Mouse (Mus musculus) limb, embryonic 14.5 days (tissue): ENCODE results near the gene Shisal2a. TPM values are rescaled to one million over a fixed set of nuclear protein-coding genes. Genes with fewer than 3 reads are reported as not detected.
A peak's percentile ranks its signal among the peaks of the same experiment; 100 is the strongest.
"Not testable (repeated sequence)": the region's sequence is repeated elsewhere in the genome, so short reads cannot be mapped to it uniquely, and the experiment has no call there.

Experiments used
- ATAC-seq: fragments of 200-750 bp; cut with Nextera tagmentation; 2 replicates; pipeline ENCODE4 v1.8.0; 2017; ENCODE audit warnings: low read depth, moderate number of reproducible peaks, moderate TSS enrichment; ENCODE audit not compliant: low FRiP score
- DNase-seq: peaks from one replicate; pipeline ENCODE4 v3.0.0-alpha.2; 2015; ENCODE audit warnings: low spot score
- H3K27ac ChIP-seq: fragments of 300-500 bp; sonication (generic); replicated peaks from 2 replicates; pipeline ENCODE4 v1.5.1; 2014; ENCODE audit warnings: low read depth, mild to moderate bottlenecking, low read length, moderate library complexity, mixed read lengths
- H3K27me3 ChIP-seq: fragments of 300-500 bp; sonication (generic); 2 replicates; pipeline ENCODE4 v1.6.1; 2014; ENCODE audit warnings: low read length, mixed read lengths; ENCODE audit not compliant: control insufficient read depth, insufficient read depth
- H3K36me3 ChIP-seq: fragments of 300-500 bp; sonication (generic); 2 replicates; pipeline ENCODE4 v1.6.1; 2014; ENCODE audit warnings: mild to moderate bottlenecking, low read length, moderate library complexity, mixed read lengths; ENCODE audit not compliant: control insufficient read depth, insufficient read depth
- H3K4me1 ChIP-seq: fragments of 300-500 bp; sonication (generic); 2 replicates; pipeline ENCODE4 v1.6.1; 2014; ENCODE audit warnings: antibody characterized with exemption, low read length, mixed read lengths; ENCODE audit not compliant: control insufficient read depth, insufficient read depth
- H3K4me2 ChIP-seq: fragments of 300-500 bp; sonication (generic); replicated peaks from 2 replicates; pipeline ENCODE4 v1.6.1; 2014; ENCODE audit warnings: low read depth, mild to moderate bottlenecking, low read length, moderate library complexity; ENCODE audit not compliant: severe bottlenecking
- H3K4me3 ChIP-seq: fragments of 300-500 bp; sonication (generic); replicated peaks from 2 replicates; pipeline ENCODE4 v1.5.1; 2014; ENCODE audit warnings: low read length
- H3K9ac ChIP-seq: fragments of 300-500 bp; sonication (generic); 2 replicates; pipeline ENCODE4 v1.6.1; 2014; ENCODE audit warnings: mild to moderate bottlenecking, low read depth, low read length, moderate library complexity; ENCODE audit not compliant: severe bottlenecking
- H3K9me3 ChIP-seq: fragments of 300-500 bp; sonication (generic); 2 replicates; pipeline ENCODE4 v1.6.1; 2016; ENCODE audit warnings: low read length; ENCODE audit not compliant: control insufficient read depth
- POLR2A ChIP-seq: fragments of 200-500 bp; IDR thresholded peaks from 2 replicates; pipeline ENCODE4 v1.8.0; 2012; ENCODE audit warnings: inconsistent platforms, mild to moderate bottlenecking, moderate library complexity, borderline replicate concordance; ENCODE audit not compliant: insufficient read depth, insufficient read length; ENCODE audit errors: extremely low read depth
- WGBS: fragments of 180-500 bp; shearing (Covaris S2); extraction: QIAGEN DNeasy Blood & Tissue Kit; methylation state at CpG from one replicate; pipeline ENCODE4 v1.1.7; 2014; 5-methylcytosine and 5-hydroxymethylcytosine counted together
- polyA plus RNA-seq, 2 experiments: library from polyadenylated mRNA; depleted of rRNA in 1 of 2; stranded (reverse) in 1 of 2; unstranded in 1 of 2; fragments of >200 nt; fragmentation: Nextera tagmentation in 1 of 2; extraction: Ambion mirVana in 1 of 2; gene quantifications; 2 replicates each; pipeline versions ENCODE4 v1.2.1 to v1.2.3; 2012 to 2014

The Shisal2a gene
- polyA plus RNA-seq, 2 experiments = 4.2 to 5.7 TPM

DNA sequence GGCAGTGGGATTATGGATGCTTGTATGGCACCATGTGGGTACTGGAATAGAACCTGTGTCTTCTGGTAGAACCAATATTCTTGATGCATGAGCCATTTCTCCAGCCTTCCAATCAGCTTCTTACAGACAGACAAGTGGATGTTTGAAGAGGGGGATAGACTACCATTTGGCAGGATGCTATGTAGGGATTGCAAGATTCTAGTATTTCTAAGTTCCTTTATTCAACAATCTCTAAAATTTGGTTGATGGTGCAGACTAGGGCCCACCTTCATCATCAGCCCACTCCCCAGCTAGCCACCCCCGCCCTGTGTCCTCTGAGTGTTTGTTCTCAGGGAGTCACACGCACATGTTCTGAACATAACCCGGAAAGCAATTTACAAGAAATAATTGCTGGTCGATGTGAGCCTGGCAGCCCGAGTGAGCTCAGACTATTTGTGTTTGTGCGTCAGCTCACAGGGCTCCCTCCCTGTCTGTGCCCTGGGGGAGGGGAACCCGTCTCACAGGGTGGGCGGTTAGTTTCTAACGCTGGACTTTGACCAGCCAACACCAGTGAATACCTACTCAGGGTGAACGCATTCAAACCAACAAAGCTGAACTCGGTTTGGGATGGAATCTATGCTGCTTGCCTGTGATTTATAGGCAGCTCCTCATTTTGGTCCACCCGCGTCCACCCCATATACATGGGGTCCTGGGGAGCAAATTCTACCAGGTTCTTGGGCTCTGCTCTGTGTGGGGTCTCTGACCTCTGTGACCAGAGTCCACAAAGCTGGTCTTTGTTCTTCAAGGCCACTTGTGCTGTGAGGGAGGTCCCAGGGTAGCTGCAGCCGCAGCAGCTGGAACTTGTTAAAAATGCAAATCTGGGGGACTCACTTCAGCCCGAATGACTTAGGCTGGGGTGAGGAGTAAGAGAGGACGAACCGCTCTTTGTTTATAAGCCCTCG is 20.6 kb downstream of the Shisal2a start:
- WGBS = 5% methylated on average over 18 of the region's 18 CpGs
- peak; percentile 47 for DNase-seq
- peak; percentile 66 for ATAC-seq
- Histone ChIP-seq H3K4me2 (peak overlapping the region; percentile 24), H3K4me3 (no peak overlapping the region), H3K36me3 (no peaks in the 10 kb centered on the region), H3K9ac (no peak overlapping the region; the same call in 1 of the 2 replicates), H3K27ac (peak overlapping the region; percentile 83), H3K9me3 (no peaks in the 10 kb centered on the region), H3K27me3 (no peaks in the 10 kb centered on the region), H3K4me1 (peaks cover 44% of the 10 kb centered on the region)
- TF ChIP-seq POLR2A = no peak

DNA sequence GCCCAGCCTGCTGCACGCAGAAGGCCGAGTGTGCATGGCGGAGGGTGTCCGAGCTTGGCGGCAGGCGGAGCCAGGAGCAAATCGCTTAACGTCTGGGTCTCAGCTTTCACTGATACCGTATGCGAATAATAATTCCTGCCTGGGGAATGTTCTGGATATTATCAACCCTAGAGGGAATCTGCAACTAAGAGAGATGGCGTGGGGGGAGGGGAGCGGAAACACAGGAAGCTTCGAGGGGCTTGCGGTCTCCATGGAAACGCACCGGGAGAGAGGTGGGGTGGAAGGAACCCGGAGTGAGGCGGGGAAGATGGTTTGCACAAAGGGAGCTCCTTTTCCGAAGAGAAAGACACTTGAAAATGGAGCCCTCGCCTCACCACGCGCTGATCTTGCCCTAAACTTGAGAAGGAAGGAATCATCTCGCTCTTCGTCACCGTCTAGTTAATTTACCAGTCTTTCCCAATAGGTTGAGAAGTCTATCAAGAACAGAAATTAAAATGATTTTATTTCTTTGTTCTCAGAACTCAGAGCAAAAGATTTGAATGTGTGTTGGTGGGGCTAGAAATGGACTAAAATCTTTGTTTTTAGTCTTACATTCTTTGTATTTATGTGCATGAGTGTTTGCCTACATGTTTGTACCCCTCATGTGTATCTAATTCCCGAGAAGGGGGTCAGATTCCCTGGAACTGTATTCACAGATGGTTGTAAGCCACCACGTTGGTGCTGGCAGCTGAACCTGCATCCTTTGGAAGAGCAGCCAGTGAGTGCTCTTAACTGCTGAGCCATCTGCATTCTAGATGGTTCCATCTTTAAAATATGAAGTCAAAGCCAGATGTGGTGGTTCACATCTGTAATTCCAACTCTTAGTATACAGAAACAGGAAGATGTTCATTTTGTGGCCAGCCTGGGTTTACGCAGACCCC is 22.8 kb downstream of the Shisal2a start:
- peaks cover 55% of the 10 kb centered on the region for H3K4me1 ChIP-seq
- ATAC-seq = peak; percentile 79
- no peaks in the 10 kb centered on the region for H3K27me3 ChIP-seq
- WGBS = 5% methylated on average over 28 of the region's 28 CpGs
- H3K4me3 ChIP-seq = peak overlapping the region; percentile 25
- peak overlapping the region; percentile 44 for H3K4me2 ChIP-seq
- H3K27ac ChIP-seq = peak overlapping the region; percentile 86
- DNase-seq = peak; percentile 88
- H3K9ac ChIP-seq = peak overlapping the region; percentile 18
- H3K9me3 ChIP-seq = no peaks in the 10 kb centered on the region
- TF ChIP-seq POLR2A = 0 out of 2 replicates have a peak, but pooled peaks have one; percentile 19
- no peaks in the 10 kb centered on the region for H3K36me3 ChIP-seq

DNA sequence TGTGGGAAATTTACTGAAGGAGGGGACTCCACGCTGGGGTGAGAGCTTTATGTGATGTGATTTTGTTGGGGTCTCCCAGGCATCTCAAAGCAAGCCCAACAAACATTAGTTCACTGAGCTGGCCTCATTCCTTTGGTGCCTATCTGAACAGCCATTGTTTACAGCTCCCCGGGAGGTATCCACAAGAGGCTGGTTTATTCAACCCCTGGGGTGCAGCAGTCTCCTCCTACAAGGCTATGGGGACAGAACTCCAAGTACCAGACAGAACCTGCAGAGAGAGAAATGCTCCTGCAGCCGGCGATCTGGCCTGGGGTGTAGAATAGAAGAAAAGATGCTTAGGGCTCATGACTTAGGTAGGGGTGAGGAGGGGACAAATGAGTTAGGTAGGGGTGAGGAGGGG is 24.7 kb downstream of the Shisal2a start:
- no peak overlapping the region; the same call in 1 of the 2 replicates for H3K27ac ChIP-seq
- no peak for DNase-seq
- no peaks in the 10 kb centered on the region for H3K9me3 ChIP-seq
- H3K36me3 ChIP-seq = no peaks in the 10 kb centered on the region
- no peak for TF ChIP-seq POLR2A
- H3K4me2 ChIP-seq = no peak overlapping the region
- H3K4me3 ChIP-seq = no peak overlapping the region
- ATAC-seq = no peak
- 14% methylated on average over 4 of the region's 4 CpGs for WGBS
- no peak overlapping the region for H3K9ac ChIP-seq
- H3K27me3 ChIP-seq = no peaks in the 10 kb centered on the region
- H3K4me1 ChIP-seq = peaks cover 54% of the 10 kb centered on the region

DNA sequence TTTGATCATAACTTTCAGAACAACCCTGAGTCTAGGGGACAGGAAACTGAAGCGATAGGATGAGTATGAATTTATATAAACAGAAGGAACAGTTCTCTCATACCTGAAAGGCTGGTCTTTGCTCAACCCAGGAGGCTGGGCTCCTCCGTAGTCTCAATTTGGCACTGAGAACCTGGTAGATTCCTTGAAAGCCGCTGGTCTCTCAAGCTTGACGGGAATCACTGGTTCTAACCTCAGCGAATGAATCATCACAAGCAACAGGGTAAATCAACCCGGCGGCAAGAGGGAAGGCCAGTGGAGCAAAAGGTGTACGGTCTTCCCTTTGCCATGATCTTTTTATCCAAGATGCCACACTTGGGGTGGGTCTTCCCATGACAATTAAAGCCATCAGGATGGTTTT is 25.7 kb downstream of the Shisal2a start:
- Histone ChIP-seq H3K4me1 (peaks cover 45% of the 10 kb centered on the region), H3K27me3 (no peaks in the 10 kb centered on the region), H3K36me3 (no peaks in the 10 kb centered on the region), H3K27ac (no peak overlapping the region), H3K4me2 (no peak overlapping the region), H3K9ac (no peak overlapping the region), H3K9me3 (no peaks in the 10 kb centered on the region), H3K4me3 (no peak overlapping the region)
- DNase-seq = no peak
- 94% methylated on average over 8 of the region's 8 CpGs for WGBS
- TF ChIP-seq POLR2A = no peak
- no peak for ATAC-seq

DNA sequence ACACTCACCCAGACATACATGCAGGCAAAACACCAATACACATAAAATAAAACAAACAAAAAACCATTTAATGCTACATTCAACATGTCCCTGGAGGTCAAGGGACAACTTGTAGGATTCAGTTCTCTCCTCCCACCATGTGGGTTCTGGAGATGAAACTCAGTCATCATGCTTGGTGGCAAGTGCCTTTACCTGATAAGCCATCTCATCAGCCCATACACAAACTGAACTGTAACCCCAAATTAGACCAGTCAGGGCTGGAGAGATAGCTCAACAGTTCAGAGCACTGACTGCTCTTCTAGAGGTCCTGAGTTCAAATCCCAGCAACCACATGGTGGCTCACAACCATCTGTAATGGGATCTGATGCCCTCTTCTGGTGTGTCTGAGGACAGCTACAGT is 29.6 kb downstream of the Shisal2a start:
- H3K27ac ChIP-seq, H3K9me3 ChIP-seq, H3K36me3 ChIP-seq, H3K4me3 ChIP-seq, H3K4me2 ChIP-seq, H3K27me3 ChIP-seq, H3K9ac ChIP-seq, DNase-seq, ATAC-seq: not testable (repeated sequence)
- H3K4me1 ChIP-seq = peaks cover 49% of the 10 kb centered on the region
